Mouse (Mus musculus) central nervous system, embryonic 14 days (tissue): ENCODE measurements around the gene Calml3. TPM values are rescaled to one million over a fixed set of nuclear protein-coding genes. Genes with fewer than 3 reads are reported as not detected.

Source experiments
- polyA plus RNA-seq: library from polyadenylated mRNA; depleted of rRNA; stranded (reverse); fragments of >200 nt; gene quantifications from 2 replicates; pipeline ENCODE4 v1.2.3, GENCODE M21; 2012; rRNA removed

Gene Calml3
- polyA plus RNA-seq, result 0.04 and 0.85 TPM in 2 replicates

GRCm38 (mm10) chr13:3804186-3804585 lies at the start of gene Calml3:
Calml3 (minus strand) TSS chr13:3804316.

GRCm38 (mm10) chr13:3837312-3837807 lies 33.2 kb upstream of the Calml3 start, which contains the start of gene Calm4:
Calm4 (plus strand) TSS chr13:3837757.

Other genes starting within 250 kb of the Calml3 start
- gene Fam208b, start 193.2 kb downstream of the Calml3 start, polyA plus RNA-seq, result 28.8 and 31.6 TPM in 2 replicates
- 18.3 and 18.9 TPM in 2 replicates for gene Asb13, start 170.3 kb downstream of the Calml3 start, polyA plus RNA-seq
- gene Calm4, start 33.4 kb upstream of the Calml3 start, polyA plus RNA-seq, result 0.29 TPM in 1 of 2 replicates, not detected in the other
- not detected in 2 replicates for gene Calm5, start 49.9 kb upstream of the Calml3 start, polyA plus RNA-seq
- gene Net1, start 113.9 kb upstream of the Calml3 start, polyA plus RNA-seq, result 9.5 and 19.8 TPM in 2 replicates
- not detected in 2 replicates for gene Tubal3, start 114.0 kb upstream of the Calml3 start, polyA plus RNA-seq
- gene Ucn3, start 141.0 kb upstream of the Calml3 start, polyA plus RNA-seq, result 0.14 TPM in 1 of 2 replicates, not detected in the other
- gene Akr1c14, start 244.7 kb upstream of the Calml3 start, polyA plus RNA-seq, result 0.32 and 0.65 TPM in 2 replicates